Mouse (Mus musculus): Measurements from ENCODE around the gene Hoxb2. TPM values are rescaled to one million over a fixed set of nuclear protein-coding genes. Genes with fewer than 3 reads are reported as not detected.

Gene Hoxb2
- polyA plus RNA-seq, 1 experiment: 22.8 TPM

DNA sequence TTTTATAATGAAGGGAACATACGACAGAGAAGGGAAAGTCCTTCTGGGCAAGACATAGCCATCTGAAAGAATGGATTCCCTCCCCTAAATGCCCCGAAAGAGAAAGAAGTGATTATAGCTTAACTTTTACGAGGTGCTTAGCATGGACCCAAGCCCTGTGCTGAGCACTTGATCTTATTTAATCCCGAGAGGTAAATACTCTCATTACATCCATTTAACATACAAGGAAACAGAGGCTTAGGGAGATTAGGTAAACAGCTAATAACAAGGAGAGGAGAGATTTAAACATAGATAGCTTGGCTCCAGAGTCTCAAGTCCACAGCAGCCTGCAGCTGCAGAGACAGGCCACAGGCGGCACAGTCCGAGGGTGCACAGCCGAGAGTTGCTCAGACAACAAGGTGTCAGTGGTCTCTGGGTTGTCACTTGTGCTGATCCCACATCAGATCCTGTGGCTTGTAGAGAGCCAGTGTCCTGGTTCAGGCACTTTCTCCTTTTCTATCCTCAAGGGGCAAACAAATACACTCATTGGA lies 47.5 kb downstream of the Hoxb2 start:
- H3K4me1 ChIP-seq (ENCODE audit: control insufficient read depth, insufficient read depth, low read length): no peaks in the 10 kb centered on the region
- no peak overlapping the region for H3K27ac ChIP-seq (ENCODE audit: insufficient read depth, low read depth, low read length)
- 58% methylated on average over 7 of the region's 7 CpGs for WGBS
- no peaks in the 10 kb centered on the region for H3K36me3 ChIP-seq (ENCODE audit: control insufficient read depth, insufficient read depth, low read length)
- DNase-seq: no peak
- H3K27me3 ChIP-seq (replicated peaks; ENCODE audit: control insufficient read depth, insufficient read depth, low read length): no peaks in the 10 kb centered on the region
- no peak overlapping the region for H3K4me3 ChIP-seq (ENCODE audit: insufficient read depth, low read depth, low read length)
- TF ChIP-seq POLR2A (IDR thresholded peaks at IDR 0.05; ENCODE audit: low read depth, low read length): no peak

GRCm38 (mm10) chr11:96399923-96400322 lies 49.6 kb downstream of the Hoxb2 start:
- no peaks in the 10 kb centered on the region for H3K4me1 ChIP-seq (ENCODE audit: control insufficient read depth, insufficient read depth, low read length)
- 77% methylated on average over 8 of the region's 8 CpGs for WGBS

More at GRCm38 (mm10) chr11:96399923-96400322, 49.6 kb downstream of the Hoxb2 start:
- Histone ChIP-seq H3K27me3 (replicated peaks; ENCODE audit: control insufficient read depth, insufficient read depth, low read length) (no peaks in the 10 kb centered on the region), H3K4me3 (ENCODE audit: insufficient read depth, low read depth, low read length) (no peak overlapping the region), H3K36me3 (ENCODE audit: control insufficient read depth, insufficient read depth, low read length) (no peaks in the 10 kb centered on the region), H3K27ac (ENCODE audit: insufficient read depth, low read depth, low read length) (no peak overlapping the region)
- TF ChIP-seq POLR2A (IDR thresholded peaks at IDR 0.05; ENCODE audit: low read depth, low read length): no peak
- no peak for TF ChIP-seq CTCF (conservative IDR thresholded peaks at IDR 0.05; ENCODE audit: insufficient read depth, insufficient read length, low read depth, low read length)
- DNase-seq: no peak

Other genes starting within 250 kb of the Hoxb2 start
- gene Calcoco2, start 238.6 kb upstream of the Hoxb2 start, polyA plus RNA-seq (2012; rRNA removed): not detected in 2 replicates
- 0.05 TPM in 2 replicates for gene Ttll6, start 216.7 kb upstream of the Hoxb2 start, polyA plus RNA-seq (2012; rRNA removed)
- gene Hoxb13, start 156.2 kb upstream of the Hoxb2 start, polyA plus RNA-seq (2012; rRNA removed): not detected in 2 replicates
- 27.8 and 29.6 TPM in 2 replicates for gene Hoxb9, start 79.1 kb upstream of the Hoxb2 start, polyA plus RNA-seq (2012; rRNA removed)
- gene Hoxb8, start 68.6 kb upstream of the Hoxb2 start, polyA plus RNA-seq (2012; rRNA removed): 51.7 and 69.9 TPM in 2 replicates
- gene Hoxb7, start 63.9 kb upstream of the Hoxb2 start, polyA plus RNA-seq (2012; rRNA removed): 15.5 and 16.5 TPM in 2 replicates
- gene Hoxb6, start 58.0 kb upstream of the Hoxb2 start, polyA plus RNA-seq (2012; rRNA removed): 62.7 and 67.9 TPM in 2 replicates
- 7.7 and 8.4 TPM in 2 replicates for gene Hoxb5, start 47.2 kb upstream of the Hoxb2 start, polyA plus RNA-seq (2012; rRNA removed)
- gene Hoxb4, start 32.3 kb upstream of the Hoxb2 start, polyA plus RNA-seq (2012; rRNA removed): 12.6 and 14.6 TPM in 2 replicates
- gene Hoxb3, start 27.2 kb upstream of the Hoxb2 start, polyA plus RNA-seq (2012; rRNA removed): 10.1 and 14.1 TPM in 2 replicates
- not detected in 2 replicates for gene Hoxb1, start 15.2 kb downstream of the Hoxb2 start, polyA plus RNA-seq (2012; rRNA removed)
- gene Skap1, start 114.1 kb downstream of the Hoxb2 start, polyA plus RNA-seq (2012; rRNA removed): 1.0 and 3.3 TPM in 2 replicates

Data from kidney, adult 2 months (tissue).